Comparison of ENCODE assay signal across 22 mouse cellular contexts in genomic region chr13:17164721-17165120, GRCm38 (mm10).
DNase-seq lines count a peak whose midpoint lies in the region; ATAC-seq lines count a peak whose summit lies in the region.
"Had no signal": no experiment of that assay in that cellular context is flagged by ENCODE, and none has a peak within 500 bp of the region (broad histone marks: within the 10 kb centered on the region; RNA-seq: fewer than 3 reads in every experiment).

No protein-coding gene starts in this region.

- WGBS in embryonic facial prominence, embryonic 14.5 days = 52% methylated on average over 3 of the region's 3 CpGs
- WGBS in embryonic facial prominence, embryonic 10.5 days = 85% methylated on average over 3 of the region's 3 CpGs

- H3K4me3 ChIP-seq in embryonic facial prominence, embryonic 14.5 days (ENCODE audit: low read depth, low read length) = no peak overlapping the region
- no peak overlapping the region for H3K4me3 ChIP-seq in embryonic facial prominence, embryonic 10.5 days
- H3K4me3 ChIP-seq: embryonic facial prominence, embryonic 12.5 days; embryonic facial prominence, embryonic 15.5 days; forebrain, embryonic 13.5 days; forebrain, embryonic 15.5 days had no signal

- H3K9me3 ChIP-seq in embryonic facial prominence, embryonic 14.5 days (ENCODE audit: control insufficient read depth, low read length) = no peaks in the 10 kb centered on the region
- no peaks in the 10 kb centered on the region for H3K9me3 ChIP-seq in embryonic facial prominence, embryonic 10.5 days
- H3K9me3 ChIP-seq: embryonic facial prominence, embryonic 12.5 days; embryonic facial prominence, embryonic 15.5 days; forebrain, embryonic 13.5 days; forebrain, embryonic 15.5 days; G1E had no signal

- H3K36me3 ChIP-seq in embryonic facial prominence, embryonic 14.5 days (ENCODE audit: control insufficient read depth, insufficient read depth, low read length) = no peaks in the 10 kb centered on the region
- H3K36me3 ChIP-seq in embryonic facial prominence, embryonic 10.5 days (replicated peaks) = no peaks in the 10 kb centered on the region
- H3K36me3 ChIP-seq: embryonic facial prominence, embryonic 12.5 days; embryonic facial prominence, embryonic 15.5 days; forebrain, embryonic 15.5 days; G1E had no signal

- no peak overlapping the region for H3K27ac ChIP-seq in embryonic facial prominence, embryonic 14.5 days (replicated peaks; ENCODE audit: low read depth, low read length)
- H3K27ac ChIP-seq in embryonic facial prominence, embryonic 10.5 days (replicated peaks) = no peak overlapping the region
- H3K27ac ChIP-seq: embryonic facial prominence, embryonic 12.5 days; embryonic facial prominence, embryonic 15.5 days; forebrain, embryonic 13.5 days; forebrain, embryonic 15.5 days had no signal

- H3K9ac ChIP-seq in embryonic facial prominence, embryonic 14.5 days (ENCODE audit: low read depth, low read length) = no peak overlapping the region
- H3K9ac ChIP-seq: embryonic facial prominence, embryonic 12.5 days; embryonic facial prominence, embryonic 15.5 days; forebrain, embryonic 13.5 days; forebrain, embryonic 15.5 days; forebrain, postnatal 0 days had no signal

- peak; percentile 31 for DNase-seq in embryonic facial prominence, embryonic 14.5 days (ENCODE audit: low spot score)
- no peak for DNase-seq in embryonic facial prominence, embryonic 10.5 days (ENCODE audit: low spot score)
- DNase-seq in NIH3T3 (ENCODE audit: low read depth) = peak; percentile 62
- no peak for DNase-seq in left cerebral cortex, adult 8-10 months (ENCODE audit: low spot score in 2 of 2)
- no peak for DNase-seq in adrenal gland, adult 18-20 months (ENCODE audit: low spot score in 2 of 2)
- DNase-seq: adrenal gland, adult 8-10 months; adrenal gland, postnatal 14 days; adrenal gland, postnatal 36 days; cerebellum, adult 18-20 months; cerebellum, adult 8-10 months; cerebellum, adult 9-11 months; cerebellum, postnatal 14 days; cerebellum, postnatal 36 days; embryo, embryonic 11 days; forebrain, postnatal 0 days had no signal

- H3K27me3 ChIP-seq in embryonic facial prominence, embryonic 14.5 days (replicated peaks; ENCODE audit: control insufficient read depth, insufficient read depth, low read length) = no peaks in the 10 kb centered on the region
- no peaks in the 10 kb centered on the region for H3K27me3 ChIP-seq in embryonic facial prominence, embryonic 10.5 days (replicated peaks; ENCODE audit: low read depth, poor library complexity, severe bottlenecking)
- H3K27me3 ChIP-seq: CH12.LX; embryonic facial prominence, embryonic 12.5 days; embryonic facial prominence, embryonic 15.5 days; forebrain, embryonic 13.5 days; forebrain, embryonic 15.5 days had no signal

- no peaks in the 10 kb centered on the region for H3K4me1 ChIP-seq in embryonic facial prominence, embryonic 14.5 days (ENCODE audit: control insufficient read depth, insufficient read depth, low read length)
- no peaks in the 10 kb centered on the region for H3K4me1 ChIP-seq in embryonic facial prominence, embryonic 10.5 days
- H3K4me1 ChIP-seq: embryonic facial prominence, embryonic 12.5 days; embryonic facial prominence, embryonic 15.5 days; forebrain, embryonic 13.5 days; forebrain, embryonic 15.5 days had no signal

- no peak for ATAC-seq in embryonic facial prominence, embryonic 14.5 days (ENCODE audit: low read depth)
- ATAC-seq: CD4-positive, CD25-positive, alpha-beta regulatory T cell, adult 4 months; forebrain, embryonic 13.5 days; forebrain, embryonic 15.5 days; forebrain, postnatal 0 days had no signal

- no peak overlapping the region for H3K4me2 ChIP-seq in embryonic facial prominence, embryonic 14.5 days (ENCODE audit: low read depth, low read length)
- H3K4me2 ChIP-seq: embryonic facial prominence, embryonic 12.5 days; embryonic facial prominence, embryonic 15.5 days; forebrain, embryonic 13.5 days; forebrain, embryonic 15.5 days had no signal

Comparison
In these comparisons a context has a peak if more than half of its experiments do, and no peak if none do; other contexts are left out.
1. DNase-seq: peak in embryonic facial prominence, embryonic 14.5 days (single experiment) and NIH3T3 (single experiment); none in embryonic facial prominence, embryonic 10.5 days (single experiment), left cerebral cortex, adult 8-10 months (0 of 2) and adrenal gland, adult 18-20 months (0 of 2).